Mouse (Mus musculus): ENCODE measurements at regions not wholly inside any gene's neighbourhood (a gene's known extent, or its start where the extent isn't known, plus 50 kb on each side); places are given as distances from the start of the nearest gene placed in this dataset.

GRCm38 (mm10) chr3:5077956-5078355 lies 672.6 kb upstream of the Gm8797 start:
- H3K4me3 ChIP-seq (ENCODE audit: low read depth, low read length): no peak overlapping the region
- H3K9ac ChIP-seq: no peak overlapping the region
- no peak overlapping the region for H3K27ac ChIP-seq (ENCODE audit: low read depth, low read length)
- H3K9me3 ChIP-seq (ENCODE audit: low read length): no peaks in the 10 kb centered on the region
- H3K4me1 ChIP-seq (ENCODE audit: insufficient read depth): no peaks in the 10 kb centered on the region
- DNase-seq (no peak), ATAC-seq (no peak)
- H3K4me2 ChIP-seq (ENCODE audit: low read depth): no peak overlapping the region
- no peaks in the 10 kb centered on the region for H3K27me3 ChIP-seq (ENCODE audit: insufficient read depth, low read length)
- WGBS: 40% methylated on average over 2 of the region's 2 CpGs
- H3K36me3 ChIP-seq (ENCODE audit: insufficient read depth): no peaks in the 10 kb centered on the region
- no peak for TF ChIP-seq CTCF (IDR thresholded peaks at IDR 0.05; ENCODE audit: low read depth)

GRCm38 (mm10) chr3:5086721-5087120 lies 663.9 kb upstream of the Gm8797 start:
- H3K4me2 ChIP-seq (ENCODE audit: low read depth): no peak overlapping the region
- TF ChIP-seq CTCF (IDR thresholded peaks at IDR 0.05; ENCODE audit: low read depth): no peak
- no peaks in the 10 kb centered on the region for H3K27me3 ChIP-seq (ENCODE audit: insufficient read depth, low read length)
- ATAC-seq: no peak
- no peaks in the 10 kb centered on the region for H3K4me1 ChIP-seq (ENCODE audit: insufficient read depth)
- H3K4me3 ChIP-seq (ENCODE audit: low read depth, low read length): no peak overlapping the region
- no peaks in the 10 kb centered on the region for H3K9me3 ChIP-seq (ENCODE audit: low read length)
- H3K9ac ChIP-seq: no peak overlapping the region
- DNase-seq: no peak
- no peaks in the 10 kb centered on the region for H3K36me3 ChIP-seq (ENCODE audit: insufficient read depth)
- H3K27ac ChIP-seq (ENCODE audit: low read depth, low read length): no peak overlapping the region

- H3K36me3 ChIP-seq (ENCODE audit: insufficient read depth): no peaks in the 10 kb centered on the region
- H3K4me3 ChIP-seq (ENCODE audit: low read depth, low read length): no peak overlapping the region
- no peak for DNase-seq
- H3K4me2 ChIP-seq (ENCODE audit: low read depth): no peak overlapping the region
- H3K27me3 ChIP-seq (ENCODE audit: insufficient read depth, low read length): no peaks in the 10 kb centered on the region
- TF ChIP-seq CTCF (IDR thresholded peaks at IDR 0.05; ENCODE audit: low read depth): no peak
- H3K4me1 ChIP-seq (ENCODE audit: insufficient read depth): no peaks in the 10 kb centered on the region
- no peak for ATAC-seq
- H3K9ac ChIP-seq: no peak overlapping the region
- no peaks in the 10 kb centered on the region for H3K9me3 ChIP-seq (ENCODE audit: low read length)
- no peak overlapping the region for H3K27ac ChIP-seq (ENCODE audit: low read depth, low read length)
- WGBS: 49% methylated on average over 1 of the region's 1 CpGs
These were observed 661.7 kb upstream of the Gm8797 start for GRCm38 (mm10) chr3:5088867-5089266.

GRCm38 (mm10) chr3:5089393-5090010 lies 661.1 kb upstream of the Gm8797 start:
- no peak for ATAC-seq
- H3K9me3 ChIP-seq (ENCODE audit: low read length): no peaks in the 10 kb centered on the region

GRCm38 (mm10) chr3:5090108-5090869 lies 660.3 kb upstream of the Gm8797 start:
- no peak overlapping the region for H3K4me3 ChIP-seq (ENCODE audit: low read depth, low read length)
- ATAC-seq (0 out of 2 replicates have a peak, but pooled peaks have one; percentile 16), DNase-seq (peak; percentile 8)
- no peaks in the 10 kb centered on the region for H3K4me1 ChIP-seq (ENCODE audit: insufficient read depth)
- no peak overlapping the region for H3K27ac ChIP-seq (ENCODE audit: low read depth, low read length)
- TF ChIP-seq CTCF (IDR thresholded peaks at IDR 0.05; ENCODE audit: low read depth): no peak
- no peak overlapping the region for H3K9ac ChIP-seq
- H3K9me3 ChIP-seq (ENCODE audit: low read length): no peaks in the 10 kb centered on the region
- H3K36me3 ChIP-seq (ENCODE audit: insufficient read depth): no peaks in the 10 kb centered on the region
- no peak overlapping the region for H3K4me2 ChIP-seq (ENCODE audit: low read depth)
- WGBS: 74% methylated on average over 13 of the region's 13 CpGs
- no peaks in the 10 kb centered on the region for H3K27me3 ChIP-seq (ENCODE audit: insufficient read depth, low read length)

More at GRCm38 (mm10) chr3:5089393-5090010, 661.1 kb upstream of the Gm8797 start:
- Histone ChIP-seq H3K4me3 (ENCODE audit: low read depth, low read length) (no peak overlapping the region), H3K27ac (ENCODE audit: low read depth, low read length) (peak overlapping the region; percentile 40; the same call in 1 of the 2 replicates), H3K4me1 (ENCODE audit: insufficient read depth) (no peaks in the 10 kb centered on the region), H3K9ac (no peak overlapping the region), H3K36me3 (ENCODE audit: insufficient read depth) (no peaks in the 10 kb centered on the region), H3K27me3 (ENCODE audit: insufficient read depth, low read length) (no peaks in the 10 kb centered on the region), H3K4me2 (ENCODE audit: low read depth) (no peak overlapping the region)
- no peak for DNase-seq
- 73% methylated on average over 4 of the region's 4 CpGs for WGBS
- TF ChIP-seq CTCF (IDR thresholded peaks at IDR 0.05; ENCODE audit: low read depth): no peak

GRCm38 (mm10) chr3:5090987-5091386 lies 659.6 kb upstream of the Gm8797 start:
- Histone ChIP-seq H3K4me1 (ENCODE audit: insufficient read depth) (no peaks in the 10 kb centered on the region), H3K27ac (ENCODE audit: low read depth, low read length) (no peak overlapping the region), H3K36me3 (ENCODE audit: insufficient read depth) (no peaks in the 10 kb centered on the region), H3K9me3 (ENCODE audit: low read length) (no peaks in the 10 kb centered on the region), H3K4me2 (ENCODE audit: low read depth) (no peak overlapping the region), H3K9ac (no peak overlapping the region), H3K27me3 (ENCODE audit: insufficient read depth, low read length) (no peaks in the 10 kb centered on the region), H3K4me3 (ENCODE audit: low read depth, low read length) (no peak overlapping the region)
- no peak for TF ChIP-seq CTCF (IDR thresholded peaks at IDR 0.05; ENCODE audit: low read depth)
- DNase-seq (no peak), ATAC-seq (no peak)

All from forebrain, postnatal 0 days (tissue).